Mouse (Mus musculus) olfactory bulb, adult 2 months (tissue): ENCODE data around the gene Gstm4. TPM values are rescaled to one million over a fixed set of nuclear protein-coding genes. Genes with fewer than 3 reads are reported as not detected.

Source experiments
- H3K27ac ChIP-seq: fragments of 200-500 bp; 2 replicates; pipeline ENCODE4 v1.5.1; 2012; ENCODE audit warnings: low read depth, low read length; ENCODE audit not compliant: insufficient read depth
- H3K4me1 ChIP-seq: fragments of 200-500 bp; 2 replicates; pipeline ENCODE4 v1.6.1; 2012; ENCODE audit warnings: low read length; ENCODE audit not compliant: control insufficient read depth, insufficient read depth
- H3K4me3 ChIP-seq: fragments of 200-500 bp; 2 replicates; pipeline ENCODE4 v1.5.1; 2012; ENCODE audit warnings: mild to moderate bottlenecking, low read depth, low read length, moderate library complexity; ENCODE audit not compliant: insufficient read depth
- CTCF ChIP-seq: fragments of 200-500 bp; IDR thresholded peaks from 2 replicates; pipeline ENCODE4 v1.5.1; 2012; ENCODE audit warnings: low read depth, mild to moderate bottlenecking, low read length, moderate library complexity; ENCODE audit not compliant: insufficient read depth
- POLR2A ChIP-seq: fragments of 200-500 bp; IDR thresholded peaks from 2 replicates; pipeline ENCODE4 v1.6.1; 2012; ENCODE audit warnings: mild to moderate bottlenecking, low read depth, low read length, moderate library complexity; ENCODE audit not compliant: insufficient read depth
- WGBS: fragments of 180-500 bp; shearing (Covaris S2); methylation state at CpG from one replicate; pipeline ENCODE4 v1.1.7; 2018; 5-methylcytosine and 5-hydroxymethylcytosine counted together
- polyA plus RNA-seq: library from polyadenylated mRNA; stranded (reverse); fragments of >200 nt; gene quantifications from 2 replicates; pipeline ENCODE4 v1.2.4, GENCODE M21; 2012; ENCODE audit warnings: low replicate concordance; ENCODE audit not compliant: missing spikeins, insufficient read depth, insufficient read length

The Gstm4 gene
- polyA plus RNA-seq, 1 experiment = not detected

DNA sequence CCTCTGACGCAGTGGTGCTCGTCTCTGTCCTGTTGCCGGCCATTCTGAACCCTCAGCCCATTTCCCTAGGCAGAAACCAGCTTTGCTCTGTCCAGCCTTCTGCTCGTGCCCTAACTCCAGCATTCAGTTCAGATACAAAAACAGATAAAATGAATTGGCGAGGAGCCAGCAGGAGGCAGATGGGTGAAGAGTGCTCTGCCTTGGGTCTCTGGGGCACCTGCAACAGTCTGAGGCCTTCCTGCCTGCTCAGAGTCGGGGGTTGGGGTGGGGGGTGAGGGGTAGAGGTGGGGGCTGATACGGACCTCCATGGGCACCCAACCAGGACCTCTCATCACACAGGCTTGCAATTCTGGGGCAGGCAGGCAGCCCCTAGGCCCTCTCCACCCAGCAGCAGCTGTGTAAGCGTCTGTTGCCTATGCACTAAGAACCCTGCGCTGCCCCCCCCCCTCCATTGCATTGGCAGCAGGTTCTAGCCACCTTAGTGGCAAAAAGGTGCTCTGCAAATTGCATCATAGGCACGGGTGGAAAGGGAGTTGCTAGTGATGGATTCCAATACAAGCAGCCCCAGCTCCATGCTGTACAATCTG, 28.4 kb upstream of the Gstm4 start:
- no peak overlapping the region for H3K4me3 ChIP-seq
- TF ChIP-seq POLR2A (no peak), CTCF (no peak)
- H3K4me1 ChIP-seq = peaks cover 43% of the 10 kb centered on the region
- no peak overlapping the region for H3K27ac ChIP-seq
- 59% methylated on average over 10 of the region's 10 CpGs for WGBS

DNA sequence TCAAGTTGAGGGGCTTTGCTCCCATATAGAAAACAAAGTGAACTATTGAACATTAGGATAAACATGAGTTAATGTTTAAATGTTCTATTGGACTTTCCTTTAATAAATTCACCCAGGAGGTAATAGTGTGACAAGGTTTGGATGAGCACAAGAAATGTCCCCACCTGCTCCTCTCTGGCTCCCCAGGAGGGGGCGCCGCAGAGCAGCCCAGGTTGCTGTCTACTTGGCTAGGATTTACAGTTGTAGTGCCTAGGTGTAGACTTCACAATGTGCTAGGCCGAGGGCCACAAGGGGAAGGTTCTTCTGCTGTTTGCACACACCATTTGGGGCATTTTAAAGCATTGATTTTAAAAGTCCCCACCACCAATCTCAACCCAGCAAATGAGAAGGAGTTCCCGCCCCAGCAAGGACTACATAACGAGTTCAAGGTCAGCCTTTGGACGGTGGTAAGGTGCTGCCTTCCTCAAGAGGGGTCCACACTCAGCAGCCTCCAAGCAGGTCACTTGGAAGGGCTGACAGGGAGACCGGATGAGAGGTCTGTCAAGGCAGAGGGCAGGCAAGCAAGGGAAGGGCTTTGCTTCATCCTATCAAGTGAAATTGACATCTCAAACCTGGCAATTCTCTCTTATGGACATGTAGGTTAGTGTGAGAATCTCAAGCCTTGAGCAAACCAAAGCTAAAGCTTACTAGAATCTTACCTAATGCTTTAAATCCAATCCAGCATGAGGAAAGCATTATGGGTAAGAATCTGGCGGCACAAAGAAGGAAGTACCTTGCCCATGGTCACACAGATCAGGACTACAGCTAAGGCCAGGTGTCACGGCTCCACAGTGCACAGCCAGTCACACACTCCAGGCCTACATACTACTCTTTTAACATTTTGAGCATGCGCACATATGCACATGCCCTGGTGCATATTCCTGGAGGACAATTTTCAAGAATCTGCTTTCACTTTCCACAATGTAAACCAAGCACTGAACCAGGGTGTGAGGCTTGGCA, 25.9 kb upstream of the Gstm4 start:
- H3K4me1 ChIP-seq = peaks cover 24% of the 10 kb centered on the region
- no peak overlapping the region for H3K27ac ChIP-seq
- WGBS = 59% methylated on average over 10 of the region's 10 CpGs
- H3K4me3 ChIP-seq = no peak overlapping the region
- peak; percentile 76; the same call in 1 of the 2 replicates for TF ChIP-seq CTCF
- TF ChIP-seq POLR2A = no peak

DNA sequence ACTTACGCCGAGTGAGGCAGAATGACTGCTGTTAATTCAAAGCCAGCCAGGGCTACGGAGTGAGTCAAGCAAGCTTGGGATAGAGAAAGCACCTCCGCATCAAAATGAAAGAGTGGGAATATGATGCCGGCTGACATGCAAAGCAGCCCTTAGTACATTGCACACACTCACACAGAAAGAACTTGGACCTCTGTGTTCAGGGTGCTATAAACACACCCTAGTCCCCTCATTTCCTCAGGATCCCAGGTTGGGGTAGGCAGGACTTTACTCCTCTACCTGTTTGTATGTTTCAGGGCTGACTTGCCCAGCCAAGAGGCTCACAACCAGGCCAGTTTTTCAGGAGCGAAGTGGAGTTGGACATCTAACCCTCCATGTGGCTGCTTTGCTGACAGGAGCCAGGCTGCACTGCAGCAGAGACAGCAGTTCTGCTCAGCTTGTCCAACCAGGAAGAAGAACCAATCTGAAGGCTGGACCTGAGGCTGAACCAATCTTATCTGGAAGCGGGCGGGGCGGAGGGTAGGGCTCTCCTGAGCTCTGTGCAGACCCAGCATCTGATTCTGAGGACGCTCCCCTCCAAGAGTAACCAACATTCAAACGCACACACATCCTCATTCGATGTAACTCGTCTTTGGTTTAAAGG, 24.7 kb upstream of the Gstm4 start:
- Histone ChIP-seq H3K27ac (no peak overlapping the region), H3K4me3 (no peak overlapping the region), H3K4me1 (peaks cover 12% of the 10 kb centered on the region)
- 75% methylated on average over 13 of the region's 13 CpGs for WGBS
- TF ChIP-seq POLR2A (no peak), CTCF (no peak)

DNA sequence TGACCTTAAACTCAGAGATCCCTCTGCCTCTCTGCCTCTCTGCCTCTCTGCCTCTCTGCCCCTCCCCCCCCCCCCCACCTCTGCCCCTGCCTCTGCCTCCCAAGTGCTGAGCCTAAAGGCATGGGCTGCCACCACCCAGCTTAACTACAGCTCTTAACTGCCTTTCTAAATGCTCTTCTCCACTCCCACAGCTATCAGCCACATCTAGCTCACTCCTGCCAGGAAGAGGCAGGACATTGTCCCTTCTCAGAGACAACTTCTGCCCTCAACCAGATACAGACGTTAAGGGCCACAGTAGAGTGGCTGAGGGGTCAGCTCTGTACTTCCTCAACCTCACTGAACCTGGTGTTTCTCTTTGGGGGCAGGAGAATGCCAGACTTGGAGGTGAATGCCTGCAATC, 24.1 kb upstream of the Gstm4 start:
- 34% methylated on average over 1 of the region's 1 CpGs for WGBS
- no peak overlapping the region for H3K4me3 ChIP-seq

DNA sequence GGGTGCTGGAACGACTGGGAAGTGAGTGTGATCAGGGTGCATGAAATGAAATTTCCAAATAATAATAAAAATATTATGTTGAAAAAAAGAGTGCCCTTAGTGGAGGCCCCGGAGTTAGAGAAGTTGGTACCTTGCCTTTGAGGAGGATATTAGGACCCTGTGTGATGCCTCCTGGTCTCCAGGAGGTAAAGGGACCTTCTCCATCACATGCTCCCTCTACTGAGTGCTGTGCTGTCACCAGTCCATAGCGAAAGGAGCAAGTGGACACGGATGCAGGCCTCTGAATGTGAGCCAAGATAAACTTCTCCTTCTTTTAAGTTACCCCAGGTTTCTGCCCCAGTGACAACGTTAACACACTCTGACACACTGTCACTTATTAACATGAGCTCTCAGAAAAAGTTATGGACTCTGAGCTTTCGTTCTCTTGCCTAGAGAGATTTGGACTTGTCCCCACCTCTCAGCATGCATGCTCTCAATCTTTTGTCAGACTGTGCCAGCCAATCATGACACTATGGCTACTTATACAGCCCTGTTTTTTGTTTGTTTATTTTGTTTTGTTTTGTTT, 22.8 kb upstream of the Gstm4 start:
- TF ChIP-seq POLR2A (no peak), CTCF (no peak)
- Histone ChIP-seq H3K4me1 (peaks cover 6% of the 10 kb centered on the region; the same call in 1 of the 2 replicates), H3K4me3 (no peak overlapping the region), H3K27ac (no peak overlapping the region)
- WGBS = 73% methylated on average over 6 of the region's 6 CpGs

More for the DNA sequence above, 24.1 kb upstream of the Gstm4 start:
- no peak for TF ChIP-seq POLR2A
- no peak for TF ChIP-seq CTCF
- Histone ChIP-seq H3K27ac (no peak overlapping the region), H3K4me1 (peaks cover 8% of the 10 kb centered on the region; the same call in 1 of the 2 replicates)

DNA sequence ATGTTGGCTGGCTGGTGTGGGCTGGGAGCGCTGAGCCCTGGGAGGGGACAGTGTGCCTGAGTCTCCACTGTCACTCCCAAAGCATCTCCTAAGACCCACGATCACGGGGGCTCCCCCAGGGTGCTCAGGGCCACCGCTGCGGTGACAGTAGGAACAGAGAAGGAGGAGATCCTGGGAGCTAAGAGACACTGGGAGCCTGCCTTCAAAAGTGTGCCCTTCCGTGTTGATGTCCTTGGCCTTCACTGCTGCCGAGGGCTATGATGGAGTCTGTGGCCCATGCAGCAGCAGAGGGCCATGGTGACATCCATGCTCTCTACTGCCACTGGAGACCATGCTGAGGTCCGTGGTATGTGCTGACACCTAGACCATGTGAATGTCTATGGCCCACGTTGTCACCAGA, 20.9 kb upstream of the Gstm4 start:
- Histone ChIP-seq H3K27ac (no peak overlapping the region), H3K4me3 (no peak overlapping the region), H3K4me1 (peaks cover 5% of the 10 kb centered on the region; the same call in 1 of the 2 replicates)
- 81% methylated on average over 9 of the region's 9 CpGs for WGBS
- TF ChIP-seq POLR2A (no peak), CTCF (no peak)

DNA sequence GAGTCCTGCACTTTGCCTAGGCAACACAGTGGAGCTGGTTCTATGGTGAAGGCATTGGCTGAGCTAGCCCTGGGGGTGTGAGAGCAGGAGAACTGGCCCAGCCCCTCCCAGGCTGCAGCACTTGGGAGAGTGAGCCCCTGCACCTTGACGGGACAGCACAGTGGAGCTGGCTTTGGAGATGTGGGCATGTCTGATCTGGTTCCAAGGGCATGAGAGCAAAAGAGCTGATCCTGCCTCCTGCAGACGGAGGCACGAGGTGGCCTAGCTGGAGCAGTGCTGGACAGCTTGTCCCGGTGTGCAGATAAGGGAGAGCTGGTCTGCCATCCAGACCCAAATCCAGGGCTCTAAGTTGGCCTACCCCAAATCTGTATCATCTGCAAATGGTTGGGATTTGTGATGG, 20.0 kb upstream of the Gstm4 start:
- 0 out of 2 replicates have a peak, but pooled peaks cover 3% of the 10 kb centered on the region for H3K4me1 ChIP-seq
- no peak overlapping the region for H3K4me3 ChIP-seq
- H3K27ac ChIP-seq = no peak overlapping the region
- TF ChIP-seq POLR2A (no peak), CTCF (no peak)
- 77% methylated on average over 4 of the region's 4 CpGs for WGBS

DNA sequence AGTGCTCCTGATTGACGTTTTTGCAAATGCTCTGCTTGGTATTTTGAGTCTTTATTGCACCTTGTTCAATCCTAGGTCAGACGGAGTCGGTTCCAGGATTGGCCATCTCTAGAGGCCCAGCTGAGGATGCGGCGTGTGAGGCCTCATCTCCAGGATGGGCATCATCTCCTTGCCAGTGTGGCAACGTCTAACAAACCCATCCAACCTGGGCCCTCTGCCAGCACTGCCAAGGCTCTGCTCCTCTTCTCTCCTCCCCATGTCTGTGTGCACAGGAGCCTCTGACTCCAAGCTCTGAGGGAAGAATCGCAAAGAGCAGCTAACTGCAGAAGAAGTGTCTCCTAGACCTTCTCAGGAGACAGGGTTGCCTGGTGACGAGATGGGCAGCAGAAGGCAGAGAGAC, 18.0 kb upstream of the Gstm4 start:
- Histone ChIP-seq H3K4me3 (no peak overlapping the region), H3K4me1 (no peaks in the 10 kb centered on the region), H3K27ac (no peak overlapping the region)
- TF ChIP-seq CTCF (no peak), POLR2A (no peak)
- 80% methylated on average over 8 of the region's 8 CpGs for WGBS
